Mouse (Mus musculus): ENCODE data around the gene Copz1. TPM values are rescaled to one million over a fixed set of nuclear protein-coding genes. Genes with fewer than 3 reads are reported as not detected.
"Not testable (repeated sequence)": the region's sequence is repeated elsewhere in the genome, so short reads cannot be mapped to it uniquely, and the experiment has no call there.

Copz1 gene
- polyA plus RNA-seq, 1 experiment from 2014 or later = 265 TPM

DNA sequence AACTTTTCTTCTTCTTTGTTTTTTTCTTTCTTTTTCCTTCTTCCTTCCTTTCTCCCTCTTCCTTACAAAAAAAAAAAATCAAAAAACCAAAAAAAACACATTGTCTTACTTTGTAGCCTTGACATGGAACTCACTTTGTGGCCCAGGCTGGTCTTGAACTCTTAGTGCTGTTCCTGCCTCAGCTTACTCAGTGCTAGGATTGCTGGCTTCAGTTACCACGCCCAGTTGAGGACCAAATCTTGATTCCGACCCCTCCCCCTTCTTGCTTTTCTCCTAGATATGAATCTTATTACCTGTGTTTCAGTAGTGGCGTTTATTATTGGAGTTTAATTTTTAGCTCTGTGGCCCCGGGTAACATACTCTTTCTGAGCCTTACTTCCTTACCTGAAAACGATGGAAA is 13.4 kb upstream of the Copz1 start:
- 78% methylated on average over 5 of the region's 5 CpGs for WGBS
- Histone ChIP-seq H3K4me3 (replicated peaks; ENCODE audit: low read length) (no peak overlapping the region), H3K9ac (ENCODE audit: low read length) (no peak overlapping the region)

DNA sequence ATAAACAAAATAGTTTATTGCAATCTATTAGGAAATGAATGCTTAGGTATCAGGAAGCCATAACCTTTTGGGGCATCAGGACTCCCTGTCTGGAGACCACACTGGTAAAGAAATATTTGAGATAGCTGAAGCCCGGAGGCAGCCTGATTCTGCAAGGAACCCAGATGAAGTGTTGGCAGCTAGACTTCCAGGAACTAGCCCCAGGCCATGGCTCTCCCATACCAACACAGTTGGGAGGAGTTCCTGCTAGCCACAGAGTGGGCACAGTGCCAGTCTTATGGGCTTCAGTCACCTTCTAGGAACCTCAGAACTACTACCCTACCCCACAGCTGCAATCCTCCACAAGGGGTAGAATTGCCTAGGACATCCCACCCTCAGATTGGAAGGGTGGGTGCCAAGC is 12.5 kb upstream of the Copz1 start:
- H3K4me3 ChIP-seq (replicated peaks; ENCODE audit: low read length) = no peak overlapping the region
- no peak overlapping the region for H3K4me2 ChIP-seq (ENCODE audit: low read depth, low read length)
- H3K27me3 ChIP-seq (ENCODE audit: control insufficient read depth, insufficient read depth, low read length) = no peaks in the 10 kb centered on the region
- peaks cover 17% of the 10 kb centered on the region; the same call in 1 of the 2 replicates for H3K4me1 ChIP-seq (ENCODE audit: control insufficient read depth, insufficient read depth, low read length)
- no peaks in the 10 kb centered on the region for H3K9me3 ChIP-seq (replicated peaks; ENCODE audit: control insufficient read depth, low read length)
- no peak overlapping the region for H3K27ac ChIP-seq (ENCODE audit: low read length)
- 64% methylated on average over 1 of the region's 1 CpGs for WGBS
- ATAC-seq (ENCODE audit: insufficient read depth, low FRiP score) = no peak
- no peaks in the 10 kb centered on the region for H3K36me3 ChIP-seq (ENCODE audit: control insufficient read depth, insufficient read depth, low read length)
- no peak overlapping the region for H3K9ac ChIP-seq (ENCODE audit: low read length)

More for the DNA sequence above, 13.4 kb upstream of the Copz1 start:
- H3K9me3 ChIP-seq (replicated peaks; ENCODE audit: control insufficient read depth, low read length) = no peaks in the 10 kb centered on the region
- no peaks in the 10 kb centered on the region for H3K27me3 ChIP-seq (ENCODE audit: control insufficient read depth, insufficient read depth, low read length)
- ATAC-seq (ENCODE audit: insufficient read depth, low FRiP score) = no peak
- H3K4me2 ChIP-seq (ENCODE audit: low read depth, low read length) = no peak overlapping the region
- H3K4me1 ChIP-seq (ENCODE audit: control insufficient read depth, insufficient read depth, low read length) = peaks cover 24% of the 10 kb centered on the region; the same call in 1 of the 2 replicates
- H3K27ac ChIP-seq (ENCODE audit: low read length) = no peak overlapping the region
- no peaks in the 10 kb centered on the region for H3K36me3 ChIP-seq (ENCODE audit: control insufficient read depth, insufficient read depth, low read length)

DNA sequence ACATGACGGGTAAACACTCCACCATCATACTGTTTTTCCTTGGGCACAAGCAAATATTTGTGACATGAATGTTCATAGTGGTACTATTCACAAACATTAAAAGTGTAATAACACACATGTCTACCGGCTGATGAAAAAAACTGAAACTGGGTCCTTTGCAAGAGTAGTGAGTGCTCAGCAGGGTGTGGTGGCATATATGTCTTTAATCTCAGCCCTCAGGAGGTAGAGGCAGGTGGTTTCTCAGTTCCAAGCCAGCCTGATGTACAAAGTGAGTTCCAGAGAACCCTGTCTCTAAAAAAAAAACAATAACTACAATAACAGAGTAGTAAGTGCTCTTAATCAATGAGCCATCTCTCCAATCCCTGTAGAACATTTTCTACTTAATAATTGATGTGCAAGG is 7.7 kb upstream of the Copz1 start:
- Histone ChIP-seq H3K9ac (ENCODE audit: low read length) (no peak overlapping the region), H3K4me2 (ENCODE audit: low read depth, low read length) (no peak overlapping the region), H3K27ac (ENCODE audit: low read length) (no peak overlapping the region), H3K9me3 (replicated peaks; ENCODE audit: control insufficient read depth, low read length) (no peaks in the 10 kb centered on the region), H3K36me3 (ENCODE audit: control insufficient read depth, insufficient read depth, low read length) (no peaks in the 10 kb centered on the region), H3K4me3 (replicated peaks; ENCODE audit: low read length) (no peak overlapping the region), H3K4me1 (ENCODE audit: control insufficient read depth, insufficient read depth, low read length) (no peaks in the 10 kb centered on the region), H3K27me3 (ENCODE audit: control insufficient read depth, insufficient read depth, low read length) (no peaks in the 10 kb centered on the region)
- 93% methylated on average over 2 of the region's 2 CpGs for WGBS
- ATAC-seq (ENCODE audit: insufficient read depth, low FRiP score) = no peak

DNA sequence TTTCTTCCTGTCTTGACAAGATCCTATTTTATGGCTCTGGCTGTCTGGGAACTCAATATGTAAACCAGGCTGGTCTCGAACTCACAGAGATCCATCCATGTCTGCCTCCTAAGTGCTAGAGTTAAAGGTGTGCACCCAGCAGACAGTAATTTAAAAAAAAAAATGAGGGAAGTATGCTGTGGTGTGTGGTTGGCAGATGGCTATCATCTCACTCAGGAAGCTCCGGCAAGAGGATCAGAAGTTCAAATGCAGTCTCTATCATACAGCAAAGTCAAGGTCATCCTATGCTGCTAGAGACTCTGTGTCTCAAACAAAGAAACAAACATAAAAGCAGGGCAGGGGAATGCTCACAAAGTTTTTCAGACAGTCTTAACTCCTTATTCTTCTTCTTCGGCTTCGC is 3.6 kb upstream of the Copz1 start:
- no peaks in the 10 kb centered on the region for H3K9me3 ChIP-seq (replicated peaks; ENCODE audit: control insufficient read depth, low read length)
- H3K27me3 ChIP-seq (ENCODE audit: control insufficient read depth, insufficient read depth, low read length) = no peaks in the 10 kb centered on the region
- no peak overlapping the region for H3K4me3 ChIP-seq (replicated peaks; ENCODE audit: low read length)
- H3K4me2 ChIP-seq (ENCODE audit: low read depth, low read length) = no peak overlapping the region
- ATAC-seq (ENCODE audit: insufficient read depth, low FRiP score) = no peak
- no peak overlapping the region for H3K9ac ChIP-seq (ENCODE audit: low read length)
- H3K36me3 ChIP-seq (ENCODE audit: control insufficient read depth, insufficient read depth, low read length) = no peaks in the 10 kb centered on the region
- 78% methylated on average over 4 of the region's 4 CpGs for WGBS
- H3K27ac ChIP-seq (ENCODE audit: low read length) = no peak overlapping the region
- peaks cover 4% of the 10 kb centered on the region; the same call in 1 of the 2 replicates for H3K4me1 ChIP-seq (ENCODE audit: control insufficient read depth, insufficient read depth, low read length)

DNA sequence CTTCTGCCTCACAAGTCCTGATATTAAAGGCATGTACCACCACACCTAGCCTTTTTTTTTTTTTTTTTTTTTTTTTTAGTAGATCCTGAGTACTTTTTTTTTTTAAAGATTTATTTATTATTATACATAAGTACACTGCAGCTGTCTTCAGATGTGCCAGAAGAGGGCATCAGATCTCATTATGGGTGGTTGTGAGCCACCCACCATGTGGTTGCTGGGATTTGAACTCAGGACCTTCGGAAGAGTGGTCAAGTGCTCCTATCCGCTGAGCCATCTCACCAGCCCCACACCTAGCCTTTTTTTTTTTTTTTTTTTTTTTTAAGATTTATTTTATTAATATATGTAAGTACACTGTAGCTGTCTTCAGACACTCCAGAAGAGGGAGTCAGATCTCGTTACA is 3.4 kb downstream of the Copz1 start:
- 95% methylated on average over 3 of the region's 3 CpGs for WGBS

DNA sequence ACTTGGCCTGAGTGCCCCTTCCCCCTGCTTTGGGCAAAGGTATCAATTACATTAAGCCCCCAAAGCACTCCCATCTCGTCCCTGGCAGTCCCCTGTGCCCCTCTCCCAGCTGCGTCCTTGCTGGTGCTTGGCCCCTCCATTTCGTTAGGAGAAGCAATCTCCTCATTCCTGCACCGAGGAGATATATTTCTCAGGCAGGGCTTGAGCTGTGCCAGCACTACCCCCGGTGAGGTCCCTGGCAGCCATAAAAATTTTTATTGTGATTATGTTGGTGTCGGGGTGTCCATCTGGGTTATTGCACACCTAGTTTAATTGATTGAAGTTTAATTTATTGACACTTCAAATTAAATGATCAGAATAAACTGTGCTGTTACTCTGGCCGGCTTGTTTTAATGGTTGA is 5.4 kb downstream of the Copz1 start:
- Histone ChIP-seq H3K9ac (ENCODE audit: low read length) (0 out of 2 replicates have a peak overlapping the region, but pooled peaks have one; percentile 1), H3K4me2 (ENCODE audit: low read depth, low read length) (no peak overlapping the region), H3K36me3 (ENCODE audit: control insufficient read depth, insufficient read depth, low read length) (no peaks in the 10 kb centered on the region), H3K27ac (ENCODE audit: low read length) (no peak overlapping the region), H3K27me3 (ENCODE audit: control insufficient read depth, insufficient read depth, low read length) (no peaks in the 10 kb centered on the region), H3K9me3 (replicated peaks; ENCODE audit: control insufficient read depth, low read length) (no peaks in the 10 kb centered on the region), H3K4me1 (ENCODE audit: control insufficient read depth, insufficient read depth, low read length) (peaks cover 14% of the 10 kb centered on the region; the same call in 1 of the 2 replicates), H3K4me3 (replicated peaks; ENCODE audit: low read length) (no peak overlapping the region)
- WGBS = 58% methylated on average over 7 of the region's 7 CpGs
- ATAC-seq (ENCODE audit: insufficient read depth, low FRiP score) = no peak

More for the DNA sequence above, 3.4 kb downstream of the Copz1 start:
- H3K9ac ChIP-seq (ENCODE audit: low read length); H3K36me3 ChIP-seq (ENCODE audit: control insufficient read depth, insufficient read depth, low read length); ATAC-seq (ENCODE audit: insufficient read depth, low FRiP score); H3K27ac ChIP-seq (ENCODE audit: low read length); H3K4me2 ChIP-seq (ENCODE audit: low read depth, low read length); H3K4me3 ChIP-seq (replicated peaks; ENCODE audit: low read length); H3K27me3 ChIP-seq (ENCODE audit: control insufficient read depth, insufficient read depth, low read length); H3K9me3 ChIP-seq (replicated peaks; ENCODE audit: control insufficient read depth, low read length): not testable (repeated sequence)
- H3K4me1 ChIP-seq (ENCODE audit: control insufficient read depth, insufficient read depth, low read length) = peaks cover 14% of the 10 kb centered on the region; the same call in 1 of the 2 replicates

DNA sequence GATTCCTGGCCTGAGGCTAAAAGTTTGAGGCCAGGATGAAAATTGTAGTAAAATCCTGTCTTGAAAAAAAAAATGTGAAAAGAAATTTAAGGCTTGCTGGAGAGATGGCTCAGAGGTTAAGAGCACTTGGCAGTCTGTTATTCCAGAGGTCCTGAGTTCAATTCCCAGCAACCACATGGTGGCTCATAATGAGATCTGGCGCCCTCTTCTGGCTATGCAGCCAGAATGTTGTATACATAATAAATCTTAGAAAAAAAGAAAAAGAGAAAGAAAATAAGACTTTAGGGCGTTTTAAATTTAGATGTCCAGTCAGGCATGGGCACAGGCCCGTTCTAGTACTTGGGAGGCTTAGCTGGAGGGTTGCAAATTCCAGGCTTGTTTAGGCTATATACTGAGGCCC is 7.2 kb downstream of the Copz1 start:
- no peaks in the 10 kb centered on the region for H3K9me3 ChIP-seq (replicated peaks; ENCODE audit: control insufficient read depth, low read length)
- peaks cover 8% of the 10 kb centered on the region; the same call in 1 of the 2 replicates for H3K4me1 ChIP-seq (ENCODE audit: control insufficient read depth, insufficient read depth, low read length)
- no peak overlapping the region; the same call in 1 of the 2 replicates for H3K27ac ChIP-seq (ENCODE audit: low read length)
- H3K27me3 ChIP-seq (ENCODE audit: control insufficient read depth, insufficient read depth, low read length) = no peaks in the 10 kb centered on the region
- no peaks in the 10 kb centered on the region for H3K36me3 ChIP-seq (ENCODE audit: control insufficient read depth, insufficient read depth, low read length)
- H3K9ac ChIP-seq (ENCODE audit: low read length) = no peak overlapping the region
- 60% methylated on average over 3 of the region's 3 CpGs for WGBS
- no peak overlapping the region for H3K4me2 ChIP-seq (ENCODE audit: low read depth, low read length)
- no peak for ATAC-seq (ENCODE audit: insufficient read depth, low FRiP score)
- H3K4me3 ChIP-seq (replicated peaks; ENCODE audit: low read length) = no peak overlapping the region

DNA sequence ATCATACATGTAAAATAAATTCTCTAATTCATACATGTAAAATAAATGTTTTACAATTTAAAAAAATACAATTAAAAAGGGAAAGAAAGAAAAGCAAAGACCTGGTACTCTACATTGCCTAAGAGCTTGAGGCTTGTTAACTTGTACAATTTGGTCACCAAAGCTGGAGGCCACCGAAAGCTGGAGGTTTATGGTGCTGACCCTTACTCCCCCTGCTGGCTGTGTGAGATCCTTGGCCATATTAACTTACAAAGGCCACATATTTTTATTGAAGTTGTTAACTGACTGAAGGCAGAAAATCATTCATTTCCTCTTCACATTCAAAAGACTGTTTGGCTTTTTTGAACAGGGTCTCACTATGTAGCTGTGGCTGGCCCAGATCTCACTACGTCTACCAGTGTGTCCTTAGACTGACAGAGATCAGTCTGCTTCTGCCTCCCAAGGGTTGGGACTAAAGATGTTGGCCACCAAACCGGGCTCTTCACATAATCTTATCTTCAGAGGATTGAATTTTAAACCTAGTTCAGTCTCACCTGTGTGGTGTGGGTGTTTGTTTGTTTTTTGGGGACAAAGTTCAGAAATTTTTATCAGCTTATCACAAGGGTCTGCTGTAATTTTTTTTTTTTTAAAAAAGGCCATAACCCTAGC is 8.4 kb downstream of the Copz1 start:
- Histone ChIP-seq H3K36me3 (ENCODE audit: control insufficient read depth, insufficient read depth, low read length) (no peaks in the 10 kb centered on the region), H3K4me3 (replicated peaks; ENCODE audit: low read length) (no peak overlapping the region), H3K9me3 (replicated peaks; ENCODE audit: control insufficient read depth, low read length) (no peaks in the 10 kb centered on the region), H3K27me3 (ENCODE audit: control insufficient read depth, insufficient read depth, low read length) (no peaks in the 10 kb centered on the region), H3K4me1 (ENCODE audit: control insufficient read depth, insufficient read depth, low read length) (peaks cover 12% of the 10 kb centered on the region), H3K4me2 (ENCODE audit: low read depth, low read length) (no peak overlapping the region), H3K27ac (ENCODE audit: low read length) (peak overlapping the region; percentile 38; the same call in 1 of the 2 replicates), H3K9ac (ENCODE audit: low read length) (no peak overlapping the region)
- WGBS = 51% methylated on average over 3 of the region's 3 CpGs
- peak; percentile 72 for ATAC-seq (ENCODE audit: insufficient read depth, low FRiP score)

DNA sequence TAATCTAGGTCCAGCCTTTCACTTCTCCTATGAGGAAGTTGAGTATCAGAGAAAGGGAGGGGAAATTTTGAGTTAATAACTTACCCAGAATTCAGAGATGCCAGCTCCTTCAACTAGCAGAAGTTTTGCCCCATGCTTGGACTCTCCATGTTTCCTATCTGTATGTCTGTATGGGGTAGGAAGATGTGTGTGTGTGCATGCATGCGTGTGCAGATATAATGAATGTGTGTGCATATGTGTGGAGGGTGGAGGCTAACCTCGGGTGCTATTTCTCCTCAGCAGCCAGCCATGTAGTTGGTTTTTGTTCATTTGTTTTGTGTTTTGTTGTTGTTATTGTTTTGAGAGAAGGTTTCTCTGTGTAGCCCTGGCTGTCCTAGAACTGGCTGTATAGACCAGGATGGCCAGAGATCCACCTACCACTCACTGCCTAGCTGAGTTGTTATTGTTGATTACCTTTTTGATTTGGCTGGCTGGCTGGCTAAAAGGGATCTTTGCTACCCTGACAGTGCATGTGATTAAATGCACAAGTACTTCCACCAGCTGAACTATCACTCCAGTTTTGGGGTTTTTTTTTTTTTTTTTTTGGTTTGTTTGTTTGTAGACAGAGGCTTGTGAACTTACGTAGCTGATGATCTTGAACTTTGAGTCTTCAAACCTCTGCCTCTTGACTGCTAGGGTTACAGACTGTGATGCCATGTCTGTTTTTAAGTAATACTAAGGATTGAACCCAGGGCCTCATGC is 9.1 kb downstream of the Copz1 start:
- H3K9ac ChIP-seq (ENCODE audit: low read length) = no peak overlapping the region
- no peaks in the 10 kb centered on the region for H3K9me3 ChIP-seq (replicated peaks; ENCODE audit: control insufficient read depth, low read length)
- no peaks in the 10 kb centered on the region for H3K36me3 ChIP-seq (ENCODE audit: control insufficient read depth, insufficient read depth, low read length)
- H3K4me1 ChIP-seq (ENCODE audit: control insufficient read depth, insufficient read depth, low read length) = peaks cover 14% of the 10 kb centered on the region
- no peak overlapping the region for H3K4me2 ChIP-seq (ENCODE audit: low read depth, low read length)
- peak overlapping the region; percentile 53 for H3K27ac ChIP-seq (ENCODE audit: low read length)
- WGBS = 85% methylated on average over 3 of the region's 3 CpGs
- H3K4me3 ChIP-seq (replicated peaks; ENCODE audit: low read length) = no peak overlapping the region
- no peak for ATAC-seq (ENCODE audit: insufficient read depth, low FRiP score)
- H3K27me3 ChIP-seq (ENCODE audit: control insufficient read depth, insufficient read depth, low read length) = no peaks in the 10 kb centered on the region

Measured in stomach, embryonic 16.5 days (tissue).